Mouse (Mus musculus) lung, adult 2 months (tissue): ENCODE measurements around the gene Sema3f.

Source experiments
- CTCF ChIP-seq: fragments of 200-500 bp; IDR thresholded peaks from 2 replicates; pipeline ENCODE4 v1.5.1; 2011; ENCODE audit warnings: mild to moderate bottlenecking, low read length, control low read depth; ENCODE audit not compliant: insufficient read depth
- POLR2A ChIP-seq: fragments of 200-500 bp; IDR thresholded peaks from 2 replicates; pipeline ENCODE4 v1.6.1; 2011; ENCODE audit warnings: low read depth, mild to moderate bottlenecking, control low read depth, low read length, borderline replicate concordance; ENCODE audit errors: extremely low read depth

- TF ChIP-seq CTCF (no peak), POLR2A (no peak)
Observed at GRCm38 (mm10) chr9:107645153-107645510, 65.1 kb downstream of the Sema3f start.
